Mouse (Mus musculus) heart, adult 2 months (tissue): Measurements from ENCODE around the gene Adamtsl1.

Source experiments
- CTCF ChIP-seq: fragments of 200-600 bp; IDR thresholded peaks from 2 replicates; pipeline ENCODE4 v1.8.1; 2022; ENCODE audit warnings: antibody characterized with exemption, mild to moderate bottlenecking, moderate library complexity
- POLR2A ChIP-seq: fragments of 200-500 bp; IDR thresholded peaks from 2 replicates; pipeline ENCODE4 v1.6.1; 2011; ENCODE audit warnings: mild to moderate bottlenecking, low read depth, low read length, control low read depth; ENCODE audit not compliant: insufficient read depth

- TF ChIP-seq CTCF: no peak
- TF ChIP-seq POLR2A: no peak
Measured at GRCm38 (mm10) chr4:86302095-86302494, 788.1 kb downstream of the Adamtsl1 start.
